Comparison of ENCODE assay signal across 23 mouse cellular contexts in the genomic region with DNA sequence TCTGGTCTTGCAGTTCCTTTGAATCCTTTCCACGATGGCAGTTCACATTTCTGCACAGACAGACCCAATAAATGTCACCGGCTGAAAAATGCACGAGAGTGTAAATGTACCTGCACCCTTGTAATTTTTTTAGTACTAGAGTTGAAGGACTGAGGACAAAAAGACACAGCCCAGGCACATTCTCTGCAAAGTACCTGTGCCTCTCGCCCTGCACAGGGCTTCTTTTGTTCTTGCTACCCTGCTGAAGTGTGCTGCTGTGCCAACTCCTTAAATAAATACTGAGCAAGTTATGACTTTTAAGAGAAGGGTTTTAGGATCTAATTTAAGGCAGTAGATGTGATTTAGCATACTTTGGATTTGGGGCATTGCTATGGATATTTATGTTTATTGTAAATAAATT.
DNase-seq lines count a peak whose midpoint lies in the region; ATAC-seq and TF ChIP-seq lines count a peak whose summit lies in the region.
"Had no signal": no experiment of that assay in that cellular context is flagged by ENCODE, and none has a peak within 500 bp of the region (broad histone marks: within the 10 kb centered on the region; RNA-seq: fewer than 3 reads in every experiment).

No protein-coding gene starts in this region.

- no peak for TF ChIP-seq EP300 in lung, postnatal 0 days (IDR thresholded peaks at IDR 0.05)

- no peaks in the 10 kb centered on the region for H3K9me3 ChIP-seq in limb, embryonic 12.5 days
- H3K9me3 ChIP-seq in limb, embryonic 10.5 days (replicated peaks) = no peaks in the 10 kb centered on the region
- H3K9me3 ChIP-seq in lung, embryonic 15.5 days = no peaks in the 10 kb centered on the region
- no peaks in the 10 kb centered on the region for H3K9me3 ChIP-seq in lung, postnatal 0 days (ENCODE audit: low read length)
- H3K9me3 ChIP-seq: embryonic facial prominence, embryonic 13.5 days; embryonic facial prominence, embryonic 15.5 days; forebrain, embryonic 10.5 days; forebrain, embryonic 12.5 days had no signal

- H3K4me2 ChIP-seq in limb, embryonic 12.5 days = no peak overlapping the region
- H3K4me2 ChIP-seq in lung, embryonic 15.5 days = no peak overlapping the region; the same call in 1 of the 2 replicates
- H3K4me2 ChIP-seq in lung, postnatal 0 days (replicated peaks; ENCODE audit: low read depth, low read length) = no peak overlapping the region
- H3K4me2 ChIP-seq: embryonic facial prominence, embryonic 13.5 days; embryonic facial prominence, embryonic 15.5 days; forebrain, embryonic 12.5 days had no signal

- H3K9ac ChIP-seq in limb, embryonic 12.5 days (replicated peaks) = no peak overlapping the region
- H3K9ac ChIP-seq in lung, embryonic 15.5 days = no peak overlapping the region
- no peak overlapping the region for H3K9ac ChIP-seq in lung, postnatal 0 days (replicated peaks; ENCODE audit: low read depth)
- H3K9ac ChIP-seq: embryonic facial prominence, embryonic 13.5 days; embryonic facial prominence, embryonic 15.5 days; forebrain, embryonic 12.5 days had no signal

- H3K4me3 ChIP-seq in limb, embryonic 12.5 days (replicated peaks) = no peak overlapping the region
- no peak overlapping the region for H3K4me3 ChIP-seq in limb, embryonic 10.5 days
- H3K4me3 ChIP-seq in lung, embryonic 15.5 days = no peak overlapping the region
- no peak overlapping the region for H3K4me3 ChIP-seq in lung, postnatal 0 days (ENCODE audit: low read depth, low read length)
- H3K4me3 ChIP-seq: embryonic facial prominence, embryonic 13.5 days; embryonic facial prominence, embryonic 15.5 days; erythroblast, embryonic 14.5 days; forebrain, embryonic 10.5 days; forebrain, embryonic 12.5 days had no signal

- H3K27ac ChIP-seq in limb, embryonic 12.5 days = peak overlapping the region; percentile 62; the same call in 1 of the 2 replicates
- no peak overlapping the region for H3K27ac ChIP-seq in limb, embryonic 10.5 days
- H3K27ac ChIP-seq in lung, embryonic 15.5 days = peak overlapping the region; percentile 68
- H3K27ac ChIP-seq in lung, postnatal 0 days (ENCODE audit: low read length) = no peak overlapping the region
- H3K27ac ChIP-seq: embryonic facial prominence, embryonic 13.5 days; embryonic facial prominence, embryonic 15.5 days; forebrain, embryonic 10.5 days; forebrain, embryonic 12.5 days had no signal

- DNase-seq in limb, embryonic 10.5 days (ENCODE audit: low spot score) = no peak
- no peak for DNase-seq in lung, postnatal 14 days
- DNase-seq in lung, postnatal 0 days (ENCODE audit: low spot score) = peak; percentile 22
- DNase-seq in lung, postnatal 4 days = no peak
- no peak for DNase-seq in kidney, postnatal 36 days
- DNase-seq: adrenal gland, adult 2 months; adrenal gland, postnatal 10 days; adrenal gland, postnatal 25 days; cerebellum, adult 11 months; cerebellum, adult 18-20 months; cerebellum, adult 8-10 months; cerebellum, adult 9-11 months; cerebellum, postnatal 14 days; cerebellum, postnatal 36 days; embryo, embryonic 11 days had no signal

- TF ChIP-seq CTCF in lung, postnatal 0 days (IDR thresholded peaks at IDR 0.05) = no peak

- no peaks in the 10 kb centered on the region for H3K4me1 ChIP-seq in limb, embryonic 12.5 days (replicated peaks)
- H3K4me1 ChIP-seq in limb, embryonic 10.5 days = no peaks in the 10 kb centered on the region
- no peaks in the 10 kb centered on the region for H3K4me1 ChIP-seq in lung, embryonic 15.5 days
- no peaks in the 10 kb centered on the region for H3K4me1 ChIP-seq in lung, postnatal 0 days (ENCODE audit: insufficient read depth, low read depth, low read length)
- H3K4me1 ChIP-seq: embryonic facial prominence, embryonic 13.5 days; embryonic facial prominence, embryonic 15.5 days; forebrain, embryonic 10.5 days; forebrain, embryonic 12.5 days had no signal

- H3K36me3 ChIP-seq in limb, embryonic 12.5 days = no peaks in the 10 kb centered on the region
- no peaks in the 10 kb centered on the region for H3K36me3 ChIP-seq in limb, embryonic 10.5 days
- no peaks in the 10 kb centered on the region for H3K36me3 ChIP-seq in lung, embryonic 15.5 days
- H3K36me3 ChIP-seq in lung, postnatal 0 days (ENCODE audit: insufficient read depth, low read length) = no peaks in the 10 kb centered on the region
- H3K36me3 ChIP-seq: embryonic facial prominence, embryonic 13.5 days; embryonic facial prominence, embryonic 15.5 days; forebrain, embryonic 10.5 days; forebrain, embryonic 12.5 days had no signal

- WGBS in limb, embryonic 12.5 days = 39% methylated on average over 4 of the region's 4 CpGs
- 81% methylated on average over 4 of the region's 4 CpGs for WGBS in limb, embryonic 10.5 days
- WGBS in lung, embryonic 15.5 days = 53% methylated on average over 4 of the region's 4 CpGs
- 51% methylated on average over 4 of the region's 4 CpGs for WGBS in lung, postnatal 0 days

- H3K27me3 ChIP-seq in limb, embryonic 12.5 days = no peaks in the 10 kb centered on the region
- no peaks in the 10 kb centered on the region for H3K27me3 ChIP-seq in limb, embryonic 10.5 days (ENCODE audit: low read depth, poor library complexity, severe bottlenecking)
- no peaks in the 10 kb centered on the region for H3K27me3 ChIP-seq in lung, embryonic 15.5 days
- no peaks in the 10 kb centered on the region for H3K27me3 ChIP-seq in lung, postnatal 0 days (replicated peaks; ENCODE audit: insufficient read depth, low read length)
- H3K27me3 ChIP-seq: embryonic facial prominence, embryonic 13.5 days; embryonic facial prominence, embryonic 15.5 days; forebrain, embryonic 12.5 days had no signal

- no peak for ATAC-seq in limb, embryonic 12.5 days (ENCODE audit: insufficient number of reproducible peaks, insufficient read depth, low FRiP score, low TSS enrichment, low read depth)
- peak; percentile 86; the same call in 1 of the 2 replicates for ATAC-seq in lung, embryonic 15.5 days (ENCODE audit: borderline replicate concordance, extremely low read depth, low FRiP score, low TSS enrichment)
- no peak for ATAC-seq in lung, postnatal 0 days
- ATAC-seq: forebrain, embryonic 14.5 days had no signal

Comparison
In these comparisons a context has a peak if more than half of its experiments do, and no peak if none do; other contexts are left out.
1. H3K27ac ChIP-seq: peak in limb, embryonic 12.5 days (single experiment) and lung, embryonic 15.5 days (single experiment); none in limb, embryonic 10.5 days (single experiment) and lung, postnatal 0 days (single experiment).